Mouse (Mus musculus): Measurements from ENCODE around the gene St14.

The St14 gene

GRCm38 (mm10) chr9:31122464-31123030 is 9.1 kb downstream of the St14 start:
- DNase-seq (ENCODE audit: low read depth, low spot score) = no peak

DNA sequence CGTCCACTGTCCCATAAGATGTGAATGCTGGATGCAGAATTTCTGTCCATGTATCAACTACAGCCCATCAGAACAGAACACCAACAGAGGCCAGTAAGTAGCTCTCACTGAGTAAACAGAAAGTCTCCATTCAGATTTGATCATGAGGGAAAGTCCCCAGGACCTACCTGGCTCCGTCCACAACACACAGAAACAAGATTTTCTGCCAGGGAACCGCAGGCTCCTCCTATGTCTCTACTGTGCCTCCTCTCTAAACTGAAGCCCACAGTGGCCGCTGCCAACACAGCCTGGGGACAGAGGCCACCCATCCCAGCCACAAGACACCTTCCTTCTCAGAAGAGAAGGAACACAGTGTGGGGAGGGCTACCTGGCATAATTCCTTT is 11.1 kb downstream of the St14 start:
- no peak for DNase-seq (ENCODE audit: low read depth, low spot score)

GRCm38 (mm10) chr9:31119882-31120532 is 11.6 kb downstream of the St14 start:
- DNase-seq (ENCODE audit: low read depth, low spot score) = peak; percentile 84

- peak; percentile 57 for DNase-seq (ENCODE audit: low read depth, low spot score)
These were observed 12.2 kb downstream of the St14 start for GRCm38 (mm10) chr9:31119405-31119804.

- DNase-seq (ENCODE audit: low read depth, low spot score) = peak; percentile 88
These were observed 12.9 kb downstream of the St14 start for GRCm38 (mm10) chr9:31118520-31119298.

GRCm38 (mm10) chr9:31117488-31117887 is 14.2 kb downstream of the St14 start:
- peak; percentile 79 for DNase-seq (ENCODE audit: low read depth, low spot score)

DNA sequence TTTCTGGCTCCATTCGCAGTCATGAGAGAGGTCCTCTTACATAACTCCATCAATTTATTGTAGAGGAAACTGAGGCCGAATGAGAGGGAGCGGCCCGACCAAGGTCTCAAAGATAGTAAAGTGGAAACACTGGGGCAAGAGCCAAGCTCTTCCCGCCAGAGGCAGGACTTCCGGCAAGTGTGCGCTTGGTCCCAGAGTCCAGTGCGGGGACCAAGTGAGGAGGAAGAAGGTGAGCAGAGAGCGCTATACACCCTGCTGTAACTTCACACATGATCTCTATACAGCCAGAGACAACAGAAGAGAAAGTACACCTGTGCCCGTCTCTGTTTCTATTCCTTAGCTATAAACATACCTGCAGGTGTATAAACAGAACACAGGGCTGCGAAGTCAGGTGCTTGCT is 14.6 kb downstream of the St14 start:
- no peak for DNase-seq (ENCODE audit: low read depth, low spot score)

- no peak for DNase-seq (ENCODE audit: low read depth, low spot score)
These were observed 16.1 kb downstream of the St14 start for GRCm38 (mm10) chr9:31115586-31115985.

GRCm38 (mm10) chr9:31108464-31108863 is 23.2 kb downstream of the St14 start:
- DNase-seq (ENCODE audit: low read depth, low spot score) = no peak

DNA sequence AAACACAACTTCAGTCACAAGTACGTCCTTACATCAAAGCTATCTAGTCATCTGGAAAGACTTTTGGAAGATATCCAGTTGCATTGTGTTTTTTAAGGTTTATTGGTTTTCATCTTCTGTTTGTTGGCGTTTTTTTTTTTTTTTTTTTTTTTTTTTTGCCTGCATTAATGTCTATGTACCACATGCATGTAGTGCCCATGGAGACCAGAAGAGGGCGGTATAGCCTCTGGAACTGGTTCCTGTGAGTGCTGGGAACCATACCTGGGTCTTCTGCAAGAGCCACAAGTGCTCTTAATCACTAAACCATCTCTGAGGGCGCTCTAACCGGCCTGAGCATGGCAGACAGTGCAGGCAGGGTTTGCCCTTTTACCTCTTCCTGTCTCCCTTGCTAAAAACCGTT is 33.5 kb downstream of the St14 start:
- peak; percentile 76 for DNase-seq (ENCODE audit: low read depth, low spot score)

- no peak for DNase-seq (ENCODE audit: low read depth, low spot score)
These were observed 34.3 kb downstream of the St14 start for GRCm38 (mm10) chr9:31097088-31098082.

DNA sequence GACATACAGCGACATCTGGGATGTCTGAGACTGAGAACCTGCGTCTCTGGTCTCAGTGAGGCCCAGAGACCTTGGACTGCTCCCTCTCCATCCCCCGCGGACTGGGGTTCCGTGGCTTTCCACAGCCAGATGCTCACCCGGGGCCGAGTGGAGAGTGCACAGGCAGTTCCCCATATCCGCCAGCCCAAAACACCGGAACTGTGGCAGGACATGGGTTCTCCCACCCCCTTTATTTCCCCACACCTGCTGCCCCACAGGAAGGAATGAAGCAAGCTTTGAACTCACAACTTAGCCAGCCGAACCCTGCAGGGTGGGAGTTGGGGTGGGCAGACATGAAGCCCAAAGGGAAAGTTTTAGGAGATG is 38.8 kb downstream of the St14 start:
- DNase-seq (ENCODE audit: low read depth, low spot score) = no peak

DNA sequence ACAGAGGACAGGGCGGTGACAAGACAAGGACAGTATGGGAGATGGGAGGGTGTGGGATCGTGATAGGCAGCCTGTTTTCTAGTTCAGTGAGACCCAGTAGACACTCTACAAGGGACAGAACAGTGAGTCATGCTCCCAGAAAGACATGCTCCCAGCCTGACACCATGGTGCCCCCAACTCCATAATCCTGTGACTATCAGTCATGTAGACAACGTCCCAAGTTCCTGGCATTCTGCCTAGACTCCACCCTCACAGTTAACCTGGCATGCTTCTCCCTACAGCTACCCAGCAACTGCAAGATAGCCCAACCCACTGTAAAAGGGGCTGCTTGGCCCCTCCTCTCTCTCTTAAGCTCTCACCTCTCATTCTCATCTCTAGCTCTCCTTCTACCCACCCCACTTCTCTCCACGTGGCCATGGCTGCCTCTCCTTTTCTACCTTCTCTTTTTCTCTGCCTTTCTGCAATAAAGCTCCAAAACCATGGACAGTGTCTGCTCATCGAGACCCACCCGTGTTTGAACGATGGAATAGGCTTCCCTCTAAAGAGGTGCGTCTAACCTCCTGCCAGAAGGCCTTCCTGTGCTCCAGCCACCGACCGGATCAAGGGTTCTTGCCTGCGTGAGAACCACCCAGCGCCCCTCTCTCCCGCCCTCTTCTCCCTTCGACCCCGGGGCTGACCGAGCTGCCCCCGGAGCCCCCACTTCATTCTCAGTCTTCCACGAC is 39.4 kb downstream of the St14 start:
- DNase-seq (ENCODE audit: low read depth, low spot score) = no peak

DNA sequence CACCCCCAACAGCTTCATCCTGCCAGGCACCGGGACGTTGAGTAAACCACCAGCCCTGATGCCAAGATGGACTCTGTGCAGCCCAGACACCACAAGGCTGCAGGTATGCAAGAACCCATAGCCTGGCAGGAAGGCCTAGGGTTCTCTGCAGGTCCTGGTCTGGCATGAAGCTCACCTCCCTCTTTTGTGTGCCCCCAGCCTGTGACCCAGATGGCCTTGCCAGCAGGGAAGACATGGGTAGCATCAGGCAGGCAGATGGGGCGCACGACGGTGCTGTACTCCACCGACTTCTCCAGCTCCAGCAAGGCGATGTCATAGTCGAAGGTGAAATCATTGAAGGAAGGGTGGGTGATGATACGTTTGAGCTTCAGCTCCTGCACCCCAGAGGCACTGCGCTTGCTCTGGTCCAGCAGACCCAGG is 40.5 kb downstream of the St14 start:
- DNase-seq (ENCODE audit: low read depth, low spot score) = no peak

DNA sequence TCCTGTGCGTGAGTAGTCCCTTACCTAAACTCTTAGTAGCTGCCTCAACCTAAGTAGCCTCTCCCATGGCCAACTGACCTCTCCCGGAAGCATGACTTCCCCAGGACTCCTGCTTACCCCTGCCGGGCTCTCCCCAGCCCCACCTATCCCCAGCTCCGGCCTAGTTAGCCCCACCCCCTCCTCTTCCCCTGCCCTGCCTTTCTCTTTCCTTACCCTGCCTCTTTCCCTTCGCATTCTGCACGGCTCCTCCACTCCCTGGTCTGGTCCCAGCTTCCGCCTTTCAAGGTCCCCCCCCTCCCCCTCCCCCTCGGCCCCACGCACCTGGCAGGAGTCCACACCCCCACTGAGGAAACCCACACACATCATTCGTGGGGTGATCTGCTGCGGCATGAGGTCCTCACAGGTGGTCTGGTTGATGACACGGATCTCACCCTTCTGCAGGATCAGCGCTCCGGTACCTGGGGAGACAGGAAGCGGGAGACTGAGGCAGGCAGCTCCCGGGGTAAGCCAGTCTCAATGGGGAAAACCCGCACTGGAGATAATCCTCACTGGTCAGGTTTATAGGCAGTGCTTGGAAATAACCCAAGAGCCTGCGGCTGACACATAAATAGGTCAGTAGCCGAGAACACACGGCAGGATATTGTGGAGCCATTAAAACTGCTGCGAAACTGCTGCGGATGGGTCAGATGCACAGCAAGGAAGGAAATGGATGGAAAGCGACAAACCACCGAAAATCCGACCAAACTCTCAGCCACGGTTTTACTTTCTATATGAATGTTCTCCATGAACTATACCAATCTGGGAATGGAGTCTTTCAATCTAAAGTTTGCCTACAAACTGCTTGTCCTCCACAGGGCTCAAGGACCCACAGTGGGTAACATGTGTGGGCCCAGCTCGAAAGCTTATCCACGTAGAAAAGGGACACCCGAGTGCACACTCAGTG is 41.3 kb downstream of the St14 start:
- peak; percentile 65 for DNase-seq (ENCODE audit: low read depth, low spot score)

GRCm38 (mm10) chr9:31089541-31089940 is 42.1 kb downstream of the St14 start:
- no peak for DNase-seq (ENCODE audit: low read depth, low spot score)

DNA sequence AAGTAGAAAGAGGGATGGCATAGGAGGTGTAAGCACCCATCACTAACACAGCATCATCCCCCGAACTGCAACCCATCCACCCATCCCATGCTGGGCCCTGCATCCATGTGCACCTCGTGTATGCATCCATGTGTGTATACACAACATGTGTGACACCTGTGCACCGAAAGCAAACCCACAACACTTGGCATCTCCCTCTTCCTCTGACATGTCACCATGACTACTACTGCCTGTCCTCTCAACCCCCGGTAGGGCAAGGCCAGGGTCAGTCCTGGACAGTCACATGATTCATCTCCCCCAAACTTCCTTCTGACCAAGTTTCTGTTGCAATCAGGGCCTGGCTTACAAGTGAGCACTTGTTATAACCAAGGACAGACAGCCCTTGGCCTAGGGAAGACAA is 42.8 kb downstream of the St14 start:
- no peak for DNase-seq (ENCODE audit: low read depth, low spot score)

DNA sequence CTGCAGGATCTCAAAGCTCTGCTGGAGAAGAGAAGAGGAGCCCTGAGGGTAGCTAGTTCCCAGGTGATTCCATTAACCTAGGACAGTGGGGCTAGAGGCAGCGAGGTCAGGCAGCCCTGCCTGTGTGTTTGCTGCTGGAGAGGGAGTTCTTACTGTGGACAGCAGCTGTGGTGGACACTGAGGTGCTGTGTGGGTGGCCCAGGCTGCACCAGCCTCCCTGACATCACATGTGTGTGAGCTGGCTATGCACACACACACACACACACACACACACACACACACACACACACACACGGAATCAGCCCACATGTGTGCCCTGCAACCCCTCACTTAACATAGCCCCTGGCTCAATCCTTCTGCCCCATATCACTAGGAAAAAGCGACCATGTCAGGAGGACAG is 43.5 kb downstream of the St14 start:
- no peak for DNase-seq (ENCODE audit: low read depth, low spot score)

- DNase-seq (ENCODE audit: low read depth, low spot score) = no peak
These were observed 44.2 kb downstream of the St14 start for GRCm38 (mm10) chr9:31087466-31087865.

DNA sequence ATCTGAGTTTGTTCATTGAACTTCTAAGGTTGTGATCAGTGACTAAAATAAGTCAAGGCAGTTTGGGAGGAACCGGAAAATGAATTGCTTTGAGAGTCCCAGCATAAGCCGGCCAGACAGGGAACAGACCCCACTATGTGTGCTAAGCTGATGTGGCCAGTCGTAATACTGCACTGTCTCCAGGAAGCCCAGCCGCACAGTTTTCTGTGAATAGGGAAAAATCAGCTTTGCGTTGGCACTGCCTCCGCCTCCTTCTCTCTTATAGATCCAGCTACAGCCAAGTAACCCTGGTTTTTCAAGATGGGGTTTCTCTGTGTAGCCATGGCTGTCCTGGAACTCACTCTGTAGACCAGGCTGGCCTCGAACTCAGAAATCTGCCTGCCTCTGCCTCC is 44.9 kb downstream of the St14 start:
- DNase-seq (ENCODE audit: low read depth, low spot score) = no peak

All from ES-CJ7 (cell line).